Mouse (Mus musculus) brain, embryonic 14.5 days (tissue): ENCODE measurements around the gene Ube2o. TPM values are rescaled to one million over a fixed set of nuclear protein-coding genes. Genes with fewer than 3 reads are reported as not detected.
A peak's percentile ranks its signal among the peaks of the same experiment; 100 is the strongest.
"Not testable (repeated sequence)": the region's sequence is repeated elsewhere in the genome, so short reads cannot be mapped to it uniquely, and the experiment has no call there.

ENCODE experiments used
- DNase-seq: peaks from one replicate; pipeline ENCODE4 v3.0.0-alpha.2; 2011; ENCODE audit warnings: low read depth
- CTCF ChIP-seq: fragments of 200-500 bp; IDR thresholded peaks from 2 replicates; pipeline ENCODE4 v1.5.1; 2012; ENCODE audit warnings: inconsistent platforms, mild to moderate bottlenecking, moderate library complexity, borderline replicate concordance; ENCODE audit not compliant: insufficient read depth, insufficient read length; ENCODE audit errors: extremely low read depth
- POLR2A ChIP-seq: fragments of 200-500 bp; IDR thresholded peaks from 2 replicates; pipeline ENCODE4 v1.6.1; 2012; ENCODE audit warnings: mild to moderate bottlenecking, inconsistent platforms, borderline replicate concordance; ENCODE audit not compliant: poor library complexity, insufficient read depth, insufficient read length, severe bottlenecking; ENCODE audit errors: extremely low read depth
- polyA plus RNA-seq: library from polyadenylated mRNA; depleted of rRNA; stranded (reverse); fragments of >200 nt; gene quantifications from 2 replicates; pipeline ENCODE4 v1.2.3, GENCODE M21; 2012; rRNA removed

The Ube2o gene
- polyA plus RNA-seq, 1 experiment = 68.5 TPM

DNA sequence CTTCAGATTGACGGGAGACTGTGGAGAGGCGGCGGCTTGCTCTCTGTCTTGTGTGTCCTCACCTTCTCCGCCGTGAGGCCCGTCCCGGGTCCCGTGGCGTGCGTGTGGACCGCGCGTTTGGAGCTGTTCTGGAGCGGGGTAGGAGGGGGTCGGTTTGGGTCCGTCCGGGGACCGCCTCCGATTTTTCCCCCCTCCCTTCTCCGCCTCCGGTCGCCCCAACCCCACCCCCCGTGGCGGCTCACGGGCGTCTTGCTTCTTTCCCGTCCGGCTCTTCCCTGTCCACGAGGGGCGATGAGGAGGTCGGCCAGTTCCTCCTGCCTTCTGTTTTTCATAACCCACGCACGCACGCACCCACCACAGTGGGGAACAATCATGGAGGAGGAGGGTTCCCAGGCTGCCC, 82.7 kb downstream of the Ube2o start:
- no peak for DNase-seq
- TF ChIP-seq POLR2A = no peak
- TF ChIP-seq CTCF = no peak

DNA sequence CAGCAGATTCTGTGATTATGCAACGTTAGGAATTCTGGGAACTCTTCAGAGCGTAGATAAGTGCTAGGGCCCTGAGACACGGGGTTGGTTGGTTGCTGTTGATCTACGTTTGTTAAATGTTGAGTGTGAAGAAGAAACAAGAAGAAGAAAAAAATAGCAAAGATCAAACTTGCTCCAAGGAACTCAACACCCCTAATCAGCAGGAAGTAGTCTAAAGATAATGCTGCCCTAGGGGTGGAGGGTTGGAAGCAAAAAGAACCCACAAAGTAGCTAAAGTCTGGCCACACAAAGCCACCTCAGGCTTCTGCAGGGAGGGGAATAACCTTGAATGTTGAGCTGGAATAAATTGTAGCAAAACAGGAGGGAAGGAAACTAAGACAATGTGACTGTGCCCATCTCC, 83.9 kb downstream of the Ube2o start:
- no peak for DNase-seq
- TF ChIP-seq POLR2A (no peak), CTCF (no peak)

DNA sequence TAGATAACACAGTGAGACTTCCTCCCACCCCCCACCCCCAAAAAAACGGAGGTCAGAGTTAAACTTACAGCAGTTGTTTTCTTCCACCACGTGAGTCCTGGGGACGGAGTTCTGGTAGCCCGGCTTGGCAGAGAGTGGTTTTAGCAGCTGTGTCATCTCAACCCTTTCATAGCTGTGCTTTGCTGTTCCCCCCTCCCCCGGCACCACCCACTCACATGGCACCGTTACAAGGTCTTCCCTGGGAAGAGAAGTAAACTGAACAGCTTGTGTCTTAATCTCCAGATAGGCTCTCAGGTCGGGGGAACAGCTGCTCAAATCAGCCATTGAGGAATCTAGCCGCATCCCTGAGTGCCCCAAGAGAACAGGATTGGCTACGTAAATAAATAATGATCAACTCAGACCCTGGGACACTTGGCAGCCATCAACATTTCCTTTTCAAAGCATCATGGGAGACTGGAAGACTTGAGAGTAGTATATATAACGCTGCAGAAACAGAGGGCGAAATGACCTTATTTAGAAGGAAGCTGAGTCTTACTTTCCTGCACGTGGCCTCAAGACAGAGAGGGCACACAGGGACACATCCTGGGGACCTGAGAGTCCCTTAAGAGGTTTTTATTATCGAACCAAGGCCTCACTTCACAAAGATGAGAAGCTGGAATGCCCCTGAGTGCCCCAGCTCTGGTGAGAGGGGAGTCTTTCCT, 86.6 kb downstream of the Ube2o start:
- peak; percentile 76 for DNase-seq

DNA sequence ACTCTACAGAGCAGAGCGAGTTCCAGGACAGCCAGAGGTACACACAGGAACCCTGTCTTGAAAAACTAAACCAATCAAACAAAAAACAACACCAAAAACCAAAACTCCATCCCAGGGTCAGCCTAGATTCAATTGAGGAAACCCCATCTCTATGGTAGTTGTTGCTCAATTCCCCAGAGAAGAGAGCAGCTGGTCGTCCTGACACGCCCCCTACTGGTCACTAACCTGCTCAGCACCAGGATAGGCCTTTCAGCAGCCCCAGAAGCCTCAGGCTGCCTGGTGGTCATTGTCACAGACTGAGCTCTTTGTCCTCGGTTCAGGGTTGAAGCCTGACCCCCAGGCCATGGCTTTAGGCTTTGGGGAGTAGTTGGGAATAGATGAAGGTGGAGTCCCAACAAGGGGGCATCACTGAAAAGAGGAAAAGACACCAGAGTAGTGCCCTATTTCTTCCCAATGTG, 87.4 kb downstream of the Ube2o start, which contains the start of gene Prpsap1:
Prpsap1 (minus strand) TSS at position 408 of the 458 bp plus-strand sequence.
- peak; percentile 56 for DNase-seq

More for the DNA sequence above, 86.6 kb downstream of the Ube2o start:
- no peak for TF ChIP-seq POLR2A
- TF ChIP-seq CTCF = no peak

DNA sequence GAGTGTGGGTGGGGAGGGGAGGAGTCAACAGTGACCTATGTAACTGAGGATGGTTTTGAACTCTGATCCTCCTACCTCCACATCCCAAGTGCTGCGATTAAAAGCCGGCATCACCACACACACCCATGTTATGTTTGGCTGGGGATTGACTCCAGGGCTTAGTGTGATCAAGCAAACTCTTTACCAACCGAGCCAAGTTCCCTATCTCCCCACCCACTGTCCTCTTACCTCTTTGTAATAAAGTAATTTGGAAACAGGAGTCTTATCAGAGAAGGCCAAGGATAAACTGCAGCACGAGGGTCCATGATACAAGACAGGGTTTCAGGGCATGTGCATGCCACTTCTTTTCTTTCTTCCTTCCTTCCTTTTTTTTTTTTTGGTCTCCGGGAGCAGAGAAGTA, 88.1 kb downstream of the Ube2o start:
- no peak for TF ChIP-seq POLR2A
- TF ChIP-seq CTCF = no peak
- no peak for DNase-seq

More for the DNA sequence above, 87.4 kb downstream of the Ube2o start, which contains the start of gene Prpsap1:
- TF ChIP-seq CTCF (peak; percentile 64), POLR2A (no peak)

DNA sequence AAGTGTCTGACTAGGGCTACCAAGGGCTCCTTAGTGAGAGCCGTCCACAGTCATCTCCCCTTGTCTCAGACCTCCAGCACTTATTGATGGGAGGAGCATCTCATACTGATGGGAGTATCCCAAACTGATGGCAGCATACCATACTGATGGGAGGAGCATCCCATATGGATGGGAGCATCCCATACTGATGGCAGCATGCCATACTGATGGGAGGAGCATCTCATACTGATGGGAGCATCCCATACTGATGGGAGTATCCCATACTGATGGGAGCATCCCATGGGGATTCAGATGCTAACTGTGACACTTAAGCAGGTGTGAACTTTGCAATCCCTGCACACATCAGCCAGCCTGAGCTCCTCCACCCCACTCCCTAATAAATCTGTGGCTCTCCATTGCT, 88.7 kb downstream of the Ube2o start:
- DNase-seq = not testable (repeated sequence)

DNA sequence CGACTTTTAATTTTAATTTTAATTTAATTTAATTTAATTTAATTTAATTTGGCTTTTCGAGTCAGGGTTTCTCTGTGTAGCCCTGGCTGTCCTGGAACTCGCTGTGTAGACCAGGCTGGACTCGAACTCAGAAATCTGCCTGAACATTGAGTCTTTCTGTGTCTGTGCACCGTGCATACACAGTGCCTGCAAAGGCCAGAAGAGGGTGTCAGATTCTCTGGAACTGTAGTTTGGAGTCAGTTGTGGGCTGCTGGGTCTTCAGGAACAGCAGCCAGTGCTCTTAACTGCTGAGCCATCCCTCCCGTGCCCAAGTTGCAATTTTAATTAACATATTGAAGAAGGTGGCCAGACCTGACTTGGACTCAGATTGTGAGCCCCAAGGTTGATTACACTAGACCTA, 89.9 kb downstream of the Ube2o start:
- DNase-seq = no peak
- no peak for TF ChIP-seq POLR2A
- no peak for TF ChIP-seq CTCF

DNA sequence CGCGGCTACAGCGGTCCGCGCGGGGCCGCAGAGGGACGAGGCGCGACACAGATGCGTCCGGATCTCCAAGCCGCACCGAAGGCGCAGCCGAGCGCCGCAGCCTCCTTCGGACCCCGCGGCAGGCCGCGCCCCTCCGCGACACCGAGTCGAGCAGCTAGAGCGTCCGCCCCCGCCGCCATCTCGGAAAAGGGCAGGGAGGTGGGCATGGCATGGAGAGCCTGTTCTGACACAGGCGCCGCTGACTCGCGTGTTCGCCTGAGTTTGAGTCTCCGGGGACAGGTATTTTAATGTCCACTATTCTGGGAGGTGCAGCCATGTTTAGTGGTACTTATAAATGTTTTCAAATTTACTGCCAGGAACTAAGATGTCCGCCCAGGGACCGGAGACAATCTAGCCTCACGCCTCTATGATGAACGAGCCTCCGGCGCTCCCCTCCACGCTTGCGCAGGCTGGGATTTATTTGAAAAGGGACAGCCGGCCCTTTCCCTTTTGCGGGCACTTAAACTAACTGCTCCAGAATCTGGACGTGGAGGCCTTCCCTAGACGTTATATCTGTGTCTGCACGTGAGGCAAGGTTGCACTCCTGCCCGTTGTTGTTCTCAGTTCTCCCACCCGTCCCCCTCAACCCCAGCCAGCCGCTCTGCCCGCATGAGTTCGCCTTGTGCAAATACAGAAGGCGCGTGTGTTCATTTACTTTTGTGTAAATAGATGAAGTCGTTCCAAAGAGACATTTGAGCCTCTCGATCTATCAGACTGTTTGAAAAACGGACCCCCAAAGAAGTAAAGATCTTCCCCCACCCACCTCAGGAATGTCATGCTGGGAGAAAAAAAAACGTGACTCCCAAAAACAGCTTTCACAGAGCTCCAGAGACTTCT, 90.8 kb downstream of the Ube2o start:
- TF ChIP-seq CTCF (no peak), POLR2A (peak; percentile 100)

DNA sequence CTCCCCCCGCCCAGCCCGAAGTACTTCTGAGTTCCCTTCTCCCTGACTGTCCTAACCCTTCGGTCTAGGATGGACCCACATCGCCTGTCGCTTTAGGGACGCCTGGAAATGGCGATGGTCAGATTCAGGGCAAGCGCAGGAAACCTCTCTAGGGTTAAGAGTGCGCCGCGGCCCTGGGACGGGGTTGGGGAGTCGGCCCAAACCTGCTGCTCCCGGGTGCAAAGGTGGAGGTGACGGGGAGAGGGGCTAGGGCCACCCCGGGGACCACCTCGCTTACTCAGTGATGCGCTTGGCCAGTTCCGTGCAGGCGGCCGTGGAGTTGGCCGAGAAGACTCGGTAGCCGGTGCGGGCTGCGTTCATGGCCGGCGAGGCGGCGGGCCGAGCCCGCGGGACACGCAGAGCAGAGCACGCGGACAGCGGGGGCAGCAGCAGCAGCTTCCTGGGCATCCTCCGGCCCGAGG, 91.4 kb downstream of the Ube2o start:
- DNase-seq = peak; percentile 41
- TF ChIP-seq POLR2A (no peak), CTCF (no peak)

More for the DNA sequence above, 90.8 kb downstream of the Ube2o start:
- peak; percentile 97 for DNase-seq

DNA sequence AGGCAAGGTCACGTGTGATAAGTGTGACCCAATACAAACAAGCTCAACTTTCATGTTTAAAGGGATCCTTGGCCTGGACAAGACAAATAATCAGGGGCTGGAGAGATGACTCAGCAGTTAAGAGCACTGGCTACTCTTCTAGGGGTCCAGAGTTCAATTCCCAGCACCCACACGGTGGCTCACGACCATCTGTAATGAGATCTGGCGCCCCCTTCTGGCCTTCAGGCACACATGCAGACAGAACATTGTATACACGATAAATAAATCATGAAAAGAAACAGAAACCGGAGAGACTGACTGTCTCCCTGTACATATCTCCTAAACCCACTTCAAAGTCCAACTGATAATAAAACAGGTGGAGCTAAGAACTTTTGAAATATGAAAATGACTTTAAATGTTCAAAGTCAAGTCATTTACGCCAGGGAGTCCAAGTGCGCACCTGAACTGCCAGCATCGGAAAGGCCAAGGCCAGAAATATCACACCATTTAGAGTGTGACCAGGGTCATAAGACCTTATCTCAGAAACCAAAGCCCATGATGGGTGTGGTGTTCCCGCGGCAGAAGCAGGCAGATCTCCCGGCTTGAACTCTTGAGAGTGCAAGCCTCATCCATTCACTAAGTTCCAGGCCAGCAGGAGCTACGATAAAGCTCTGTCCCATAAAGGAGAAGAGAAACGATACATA, 92.4 kb downstream of the Ube2o start:
- no peak for DNase-seq
- TF ChIP-seq POLR2A = no peak
- TF ChIP-seq CTCF = peak; percentile 40; the same call in 1 of the 2 replicates

DNA sequence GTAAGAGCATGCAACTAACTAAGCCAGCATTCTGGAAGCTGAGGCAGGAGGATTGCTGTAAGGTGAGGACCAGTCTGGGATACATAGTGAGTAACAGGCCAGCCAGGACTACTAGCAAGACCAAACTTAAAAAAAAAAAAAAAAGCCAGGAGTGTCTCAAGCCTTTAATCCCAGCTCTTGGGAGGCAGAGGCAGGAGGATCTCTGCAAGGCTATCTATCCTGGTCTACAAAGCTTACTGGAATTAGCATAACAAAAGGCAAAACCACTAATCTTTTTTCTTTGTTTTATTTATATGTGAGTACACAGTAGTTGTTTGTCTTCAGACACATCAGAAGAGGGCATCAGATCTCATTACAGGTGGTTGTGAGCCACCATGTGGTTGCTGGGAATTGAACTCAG, 93.0 kb downstream of the Ube2o start:
- DNase-seq = no peak

More for the DNA sequence above, 93.0 kb downstream of the Ube2o start:
- TF ChIP-seq CTCF = no peak
- TF ChIP-seq POLR2A = no peak

Other genes starting within 250 kb of the Ube2o start
- gene Foxj1, start 246.0 kb downstream of the Ube2o start, polyA plus RNA-seq = 22.2 and 29.7 TPM in 2 replicates
- gene Rnf157, start 168.4 kb downstream of the Ube2o start, polyA plus RNA-seq = 59.5 and 97.3 TPM in 2 replicates
- 203 and 296 TPM in 2 replicates for gene Ubald2, start 147.4 kb downstream of the Ube2o start, polyA plus RNA-seq
- gene Qrich2, start 115.2 kb downstream of the Ube2o start, polyA plus RNA-seq = 0.14 and 0.15 TPM in 2 replicates
- 120 and 132 TPM in 2 replicates for gene Prpsap1, start 87.2 kb downstream of the Ube2o start, polyA plus RNA-seq
- 2.4 and 3.6 TPM in 2 replicates for gene Sphk1, start 50.5 kb downstream of the Ube2o start, polyA plus RNA-seq
- 1.2 and 2.7 TPM in 2 replicates for gene Aanat, start 5.0 kb upstream of the Ube2o start, polyA plus RNA-seq
- gene Rhbdf2, start 45.6 kb upstream of the Ube2o start, polyA plus RNA-seq = 2.3 and 2.5 TPM in 2 replicates
- gene Prcd, start 72.1 kb upstream of the Ube2o start, polyA plus RNA-seq = 1.0 and 1.4 TPM in 2 replicates
- gene Cygb, start 72.9 kb upstream of the Ube2o start, polyA plus RNA-seq = 18.3 TPM in 2 replicates
- gene St6galnac1, start 194.1 kb upstream of the Ube2o start, polyA plus RNA-seq = not detected in 2 replicates
- 14.2 and 30.5 TPM in 2 replicates for gene Mxra7, start 246.6 kb upstream of the Ube2o start, polyA plus RNA-seq